Mouse (Mus musculus): Measurements from ENCODE around the gene C1qtnf4.

DNA sequence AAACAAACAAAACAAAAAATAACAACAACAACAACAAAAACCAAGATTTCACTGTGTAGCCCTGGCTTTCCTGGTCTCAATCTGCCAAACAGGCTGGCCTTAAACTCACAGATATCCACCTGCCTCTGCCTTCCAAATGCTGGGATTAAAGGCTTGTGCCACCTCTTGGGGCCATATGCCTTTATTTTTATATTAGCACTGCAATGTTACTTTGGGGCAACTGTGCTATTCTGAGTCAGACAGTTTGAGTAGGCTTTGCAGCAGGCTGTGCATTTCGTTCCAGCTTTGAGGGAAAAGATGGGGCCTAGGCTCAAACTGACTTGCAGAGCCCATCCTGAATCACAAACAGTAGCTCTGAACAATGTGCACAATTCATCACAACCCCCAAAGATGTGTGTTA, 42.0 kb upstream of the C1qtnf4 start:
- TF ChIP-seq POLR2A (IDR thresholded peaks at IDR 0.05; ENCODE audit: extremely low read depth, insufficient read depth, low read length): no peak
- TF ChIP-seq CTCF (IDR thresholded peaks at IDR 0.05; ENCODE audit: low read depth, low read length): no peak

All from liver, adult 2 months (tissue).